Mouse (Mus musculus) brain, embryonic 14.5 days (tissue): ENCODE data around the gene Entpd7.

Experiments
- CTCF ChIP-seq: fragments of 200-500 bp; IDR thresholded peaks from 2 replicates; pipeline ENCODE4 v1.5.1; 2012; ENCODE audit warnings: inconsistent platforms, mild to moderate bottlenecking, moderate library complexity, borderline replicate concordance; ENCODE audit not compliant: insufficient read depth, insufficient read length; ENCODE audit errors: extremely low read depth
- POLR2A ChIP-seq: fragments of 200-500 bp; IDR thresholded peaks from 2 replicates; pipeline ENCODE4 v1.6.1; 2012; ENCODE audit warnings: mild to moderate bottlenecking, inconsistent platforms, borderline replicate concordance; ENCODE audit not compliant: poor library complexity, insufficient read depth, insufficient read length, severe bottlenecking; ENCODE audit errors: extremely low read depth

- TF ChIP-seq CTCF: no peak
- TF ChIP-seq POLR2A: no peak
These were observed 41.7 kb downstream of the Entpd7 start for GRCm38 (mm10) chr19:43731157-43731556.
